Comparison of ENCODE assay signal across 1 mouse cellular context in the genomic region with DNA sequence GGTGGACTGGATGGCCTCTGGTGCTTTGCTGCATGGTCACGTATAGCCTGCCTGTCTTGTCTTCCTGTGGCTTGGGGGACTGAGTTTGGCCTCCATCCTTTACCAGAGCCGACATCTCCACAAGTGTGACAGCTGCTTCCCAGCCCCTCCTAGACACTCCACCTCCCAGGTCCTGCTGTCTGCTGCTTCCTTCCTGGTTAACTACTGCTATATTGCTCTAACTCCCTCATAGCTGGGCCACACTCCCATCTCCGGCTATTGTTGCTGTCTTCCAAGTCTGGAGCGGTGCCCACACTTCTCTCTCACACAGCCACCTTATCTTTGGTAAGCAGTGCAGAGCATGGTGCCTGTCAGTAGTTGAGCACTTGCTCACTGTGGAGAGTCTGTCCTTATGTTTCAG.
TF ChIP-seq lines count a peak whose summit lies in the region.

No protein-coding gene starts in this region.

TF ChIP-seq in MEL, 35 proteins besides CTCF, POLR2A, EP300 and RAD21 (continued from another document):
- TF ChIP-seq GATA1 (IDR thresholded peaks at IDR 0.05; ENCODE audit: low read depth, low read length) = peak; percentile 78
- no peak for TF ChIP-seq USF1 (IDR thresholded peaks at IDR 0.05; ENCODE audit: low read depth, low read length)
- 0 out of 2 replicates have a peak, but pooled peaks have one; percentile 33 for TF ChIP-seq MAZ (IDR thresholded peaks at IDR 0.05; ENCODE audit: low read depth, low read length)
- TF ChIP-seq MXI1 (IDR thresholded peaks at IDR 0.05; ENCODE audit: low read depth, low read length) = peak; percentile 93
